Mouse (Mus musculus) stomach, embryonic 16.5 days (tissue): ENCODE results near the gene Asl. TPM values are rescaled to one million over a fixed set of nuclear protein-coding genes. Genes with fewer than 3 reads are reported as not detected.

Experiments used
- ATAC-seq: fragments of 200-750 bp; cut with Nextera tagmentation; 2 replicates; pipeline ENCODE4 v1.8.0; 2017; ENCODE audit warnings: moderate number of reproducible peaks, moderate TSS enrichment; ENCODE audit not compliant: insufficient read depth, low FRiP score
- H3K27ac ChIP-seq: fragments of 300-500 bp; sonication (generic); 2 replicates; pipeline ENCODE4 v1.5.1; 2014; ENCODE audit warnings: low read length
- H3K27me3 ChIP-seq: fragments of 300-500 bp; sonication (generic); 2 replicates; pipeline ENCODE4 v1.6.1; 2014; ENCODE audit warnings: low read length, control low read depth, mixed read lengths; ENCODE audit not compliant: control insufficient read depth, insufficient read depth
- H3K36me3 ChIP-seq: fragments of 300-500 bp; sonication (generic); 2 replicates; pipeline ENCODE4 v1.6.1; 2014; ENCODE audit warnings: low read length; ENCODE audit not compliant: control insufficient read depth, insufficient read depth
- H3K4me1 ChIP-seq: fragments of 300-500 bp; sonication (generic); 2 replicates; pipeline ENCODE4 v1.6.1; 2014; ENCODE audit warnings: low read length, control low read depth, mixed read lengths; ENCODE audit not compliant: control insufficient read depth, insufficient read depth
- H3K4me2 ChIP-seq: fragments of 300-500 bp; sonication (generic); 2 replicates; pipeline ENCODE4 v1.6.1; 2014; ENCODE audit warnings: low read depth, low read length, mixed read lengths
- H3K4me3 ChIP-seq: fragments of 300-500 bp; sonication (generic); replicated peaks from 2 replicates; pipeline ENCODE4 v1.5.1; 2014; ENCODE audit warnings: mild to moderate bottlenecking, low read length
- H3K9ac ChIP-seq: fragments of 300-500 bp; sonication (generic); 2 replicates; pipeline ENCODE4 v1.6.1; 2014; ENCODE audit warnings: low read length
- H3K9me3 ChIP-seq: fragments of 300-500 bp; sonication (generic); replicated peaks from 2 replicates; pipeline ENCODE4 v1.6.1; 2016; ENCODE audit warnings: low read length, control low read depth; ENCODE audit not compliant: control insufficient read depth
- WGBS: fragments of 180-500 bp; shearing (Covaris S2); extraction: QIAGEN DNeasy Blood & Tissue Kit; methylation state at CpG from one replicate; pipeline ENCODE4 v1.1.7; 2014; 5-methylcytosine and 5-hydroxymethylcytosine counted together
- polyA plus RNA-seq: library from polyadenylated mRNA; unstranded; fragments of >200 nt; fragmentation: Nextera tagmentation; extraction: Ambion mirVana; gene quantifications from 2 replicates; pipeline ENCODE4 v1.2.1, GENCODE M21; 2015

Asl gene
- polyA plus RNA-seq, 1 experiment from 2014 or later = 47.8 TPM

DNA sequence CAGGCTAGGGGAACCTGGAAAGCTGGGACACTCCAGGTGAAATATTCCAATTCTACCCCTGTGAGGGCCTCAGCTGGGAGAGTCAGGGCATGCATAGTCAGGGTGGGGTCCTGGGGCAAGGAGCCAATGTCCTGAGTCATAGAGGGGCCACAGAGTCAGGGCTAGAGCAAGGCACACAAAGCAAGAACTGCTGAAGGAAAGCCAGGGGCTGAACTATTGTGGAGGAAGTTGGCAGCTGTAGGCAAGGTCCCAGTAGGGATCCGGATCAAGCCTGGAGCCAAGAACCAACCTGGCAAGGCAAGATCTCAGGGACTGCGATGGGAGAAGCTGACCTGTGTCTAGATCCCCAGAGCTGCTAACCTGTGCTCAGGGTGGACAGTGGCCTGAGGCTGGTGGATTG is 34.7 kb upstream of the Asl start:
- WGBS = 65% methylated on average over 2 of the region's 2 CpGs
- Histone ChIP-seq H3K36me3 (no peaks in the 10 kb centered on the region), H3K9me3 (0 out of 2 replicates have a peak, but pooled peaks cover 3% of the 10 kb centered on the region), H3K4me1 (peaks cover 10% of the 10 kb centered on the region), H3K27ac (peak overlapping the region; percentile 64), H3K27me3 (no peaks in the 10 kb centered on the region), H3K4me2 (no peak overlapping the region), H3K4me3 (no peak overlapping the region), H3K9ac (no peak overlapping the region)
- peak; percentile 73 for ATAC-seq

DNA sequence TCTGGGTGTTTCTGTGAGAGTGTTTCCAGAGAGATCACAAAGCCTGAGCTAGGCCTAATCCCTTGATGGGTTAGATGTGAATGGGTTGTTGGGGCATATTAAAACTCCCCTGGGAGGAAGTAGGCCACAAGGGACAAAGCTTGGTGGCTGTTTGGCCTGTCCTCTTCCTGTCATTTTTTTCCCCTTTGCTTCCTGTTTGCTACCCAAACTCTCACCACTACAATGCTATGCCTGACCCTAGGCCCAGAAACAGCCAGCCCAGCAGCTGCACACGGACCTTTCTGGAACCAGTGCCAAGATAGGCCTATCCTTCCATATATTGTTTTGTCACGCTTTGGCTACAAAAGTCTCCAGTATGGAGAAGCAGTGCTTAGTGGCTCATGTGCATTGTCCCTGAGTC is 33.0 kb upstream of the Asl start:
- no peak for ATAC-seq
- Histone ChIP-seq H3K27me3 (no peaks in the 10 kb centered on the region), H3K36me3 (no peaks in the 10 kb centered on the region), H3K4me3 (no peak overlapping the region), H3K4me2 (no peak overlapping the region), H3K9ac (no peak overlapping the region), H3K27ac (peak overlapping the region; percentile 64), H3K4me1 (peaks cover 7% of the 10 kb centered on the region), H3K9me3 (0 out of 2 replicates have a peak, but pooled peaks cover 3% of the 10 kb centered on the region)
- WGBS = 54% methylated on average over 2 of the region's 2 CpGs

GRCm38 (mm10) chr5:130060329-130060665 is 31.2 kb upstream of the Asl start:
- no peaks in the 10 kb centered on the region for H3K27me3 ChIP-seq
- H3K4me2 ChIP-seq = no peak overlapping the region
- no peaks in the 10 kb centered on the region for H3K9me3 ChIP-seq
- H3K9ac ChIP-seq = peak overlapping the region; percentile 48; the same call in 1 of the 2 replicates
- H3K27ac ChIP-seq = peak overlapping the region; percentile 73; the same call in 1 of the 2 replicates
- ATAC-seq = no peak
- no peaks in the 10 kb centered on the region for H3K36me3 ChIP-seq
- WGBS = 83% methylated on average over 4 of the region's 4 CpGs
- no peak overlapping the region for H3K4me3 ChIP-seq
- peaks cover 7% of the 10 kb centered on the region for H3K4me1 ChIP-seq

GRCm38 (mm10) chr5:130059413-130060328 is 30.6 kb upstream of the Asl start:
- 65% methylated on average over 12 of the region's 12 CpGs for WGBS
- Histone ChIP-seq H3K27ac (peak overlapping the region; percentile 73), H3K9ac (peak overlapping the region; percentile 48; the same call in 1 of the 2 replicates), H3K36me3 (no peaks in the 10 kb centered on the region), H3K9me3 (no peaks in the 10 kb centered on the region), H3K27me3 (no peaks in the 10 kb centered on the region), H3K4me1 (peaks cover 7% of the 10 kb centered on the region), H3K4me3 (no peak overlapping the region), H3K4me2 (no peak overlapping the region)
- ATAC-seq = peak; percentile 39; the same call in 1 of the 2 replicates

- H3K9ac ChIP-seq = no peak overlapping the region
- H3K4me1 ChIP-seq = no peaks in the 10 kb centered on the region
- H3K36me3 ChIP-seq = no peaks in the 10 kb centered on the region
- no peaks in the 10 kb centered on the region for H3K27me3 ChIP-seq
- ATAC-seq = no peak
- H3K4me2 ChIP-seq = no peak overlapping the region
- H3K27ac ChIP-seq = no peak overlapping the region
- H3K4me3 ChIP-seq = no peak overlapping the region
- H3K9me3 ChIP-seq = no peaks in the 10 kb centered on the region
- WGBS = 83% methylated on average over 2 of the region's 2 CpGs
These were observed 27.3 kb upstream of the Asl start for GRCm38 (mm10) chr5:130056303-130056702.

- H3K27me3 ChIP-seq = no peaks in the 10 kb centered on the region
- no peaks in the 10 kb centered on the region for H3K4me1 ChIP-seq
- H3K9me3 ChIP-seq = no peaks in the 10 kb centered on the region
- ATAC-seq = no peak
- WGBS = 78% methylated on average over 4 of the region's 4 CpGs
- H3K9ac ChIP-seq = no peak overlapping the region
- H3K27ac ChIP-seq = no peak overlapping the region
- no peaks in the 10 kb centered on the region for H3K36me3 ChIP-seq
- H3K4me2 ChIP-seq = no peak overlapping the region
- no peak overlapping the region for H3K4me3 ChIP-seq
These were observed 26.6 kb upstream of the Asl start for GRCm38 (mm10) chr5:130055688-130056087.

- Histone ChIP-seq H3K4me1 (no peaks in the 10 kb centered on the region), H3K27ac (no peak overlapping the region), H3K9me3 (no peaks in the 10 kb centered on the region), H3K36me3 (no peaks in the 10 kb centered on the region), H3K9ac (no peak overlapping the region), H3K4me3 (no peak overlapping the region), H3K4me2 (no peak overlapping the region), H3K27me3 (no peaks in the 10 kb centered on the region)
- whole genome bisulfite sequencing = 87% methylated on average over 6 of the region's 6 CpGs
- no peak for ATAC-seq
These were observed 23.9 kb upstream of the Asl start for GRCm38 (mm10) chr5:130052955-130053354.

DNA sequence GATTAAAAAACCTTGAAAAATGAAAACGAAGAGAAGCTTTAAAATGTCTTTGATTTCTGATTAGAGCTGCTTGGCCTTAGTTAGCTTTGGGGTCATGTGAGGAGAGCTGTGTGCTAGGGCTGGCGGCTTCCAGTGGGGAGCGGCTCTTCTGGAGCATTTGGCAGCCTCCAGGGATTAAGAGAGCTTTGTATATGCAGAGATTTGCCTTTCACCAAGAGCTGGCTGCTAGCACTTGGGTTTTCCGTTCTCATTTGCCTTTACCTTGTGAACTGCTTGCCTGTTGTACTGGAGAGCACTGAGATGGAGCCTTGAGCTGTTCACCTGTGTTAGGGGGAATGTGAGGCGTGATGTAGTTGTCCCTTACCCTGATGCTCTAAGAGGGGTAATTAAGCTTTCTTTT is 23.5 kb upstream of the Asl start:
- H3K27ac ChIP-seq = no peak overlapping the region
- 63% methylated on average over 5 of the region's 5 CpGs for WGBS
- no peaks in the 10 kb centered on the region for H3K27me3 ChIP-seq
- no peak overlapping the region for H3K9ac ChIP-seq
- H3K36me3 ChIP-seq = no peaks in the 10 kb centered on the region
- H3K9me3 ChIP-seq = no peaks in the 10 kb centered on the region
- no peak overlapping the region for H3K4me3 ChIP-seq
- no peaks in the 10 kb centered on the region for H3K4me1 ChIP-seq
- no peak for ATAC-seq
- H3K4me2 ChIP-seq = no peak overlapping the region

DNA sequence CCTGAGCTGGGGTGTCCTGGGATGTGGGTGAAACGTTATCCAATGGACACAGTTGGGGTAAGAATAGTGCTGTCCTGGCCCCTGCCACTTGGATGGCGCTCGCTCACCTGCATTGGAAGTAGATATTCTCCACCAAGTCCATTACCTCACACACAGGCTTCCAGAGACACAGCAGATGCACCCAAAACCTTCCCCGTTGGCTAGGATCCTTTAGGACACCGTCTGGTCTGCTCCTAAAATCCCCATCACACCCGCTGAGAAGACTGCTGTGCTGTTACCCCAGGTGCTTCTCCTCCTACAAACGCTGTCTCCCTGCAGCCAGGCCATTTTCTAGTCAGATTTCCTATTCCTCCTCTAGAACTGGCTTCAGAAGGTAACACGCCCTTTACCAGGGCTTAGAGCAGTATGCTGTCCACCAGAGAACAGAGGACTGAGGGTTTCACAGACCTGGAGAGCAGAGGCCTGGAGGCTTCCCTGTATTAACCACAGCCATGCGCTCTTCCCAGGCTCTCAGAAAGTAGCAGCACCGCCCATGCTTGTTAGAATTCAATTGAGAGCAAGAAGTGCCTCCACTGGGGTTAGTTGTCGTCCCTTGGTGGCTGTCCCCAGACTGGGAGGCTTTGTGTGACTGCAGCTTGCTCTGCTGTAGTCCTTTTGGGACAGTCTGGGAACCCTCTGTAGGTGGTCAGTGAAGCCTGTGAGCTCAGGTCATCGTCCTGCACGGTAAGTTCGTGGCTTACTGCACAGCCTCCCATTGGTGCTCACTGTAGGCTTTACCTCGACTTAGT is 22.2 kb upstream of the Asl start:
- no peak overlapping the region for H3K4me3 ChIP-seq
- H3K36me3 ChIP-seq = no peaks in the 10 kb centered on the region
- ATAC-seq = no peak
- no peak overlapping the region for H3K9ac ChIP-seq
- 83% methylated on average over 15 of the region's 15 CpGs for whole genome bisulfite sequencing
- no peaks in the 10 kb centered on the region for H3K9me3 ChIP-seq
- H3K4me1 ChIP-seq = no peaks in the 10 kb centered on the region
- no peak overlapping the region for H3K4me2 ChIP-seq
- H3K27ac ChIP-seq = no peak overlapping the region
- H3K27me3 ChIP-seq = no peaks in the 10 kb centered on the region
